Mouse (Mus musculus): ENCODE data around the gene Nfia.

Nfia gene

DNA sequence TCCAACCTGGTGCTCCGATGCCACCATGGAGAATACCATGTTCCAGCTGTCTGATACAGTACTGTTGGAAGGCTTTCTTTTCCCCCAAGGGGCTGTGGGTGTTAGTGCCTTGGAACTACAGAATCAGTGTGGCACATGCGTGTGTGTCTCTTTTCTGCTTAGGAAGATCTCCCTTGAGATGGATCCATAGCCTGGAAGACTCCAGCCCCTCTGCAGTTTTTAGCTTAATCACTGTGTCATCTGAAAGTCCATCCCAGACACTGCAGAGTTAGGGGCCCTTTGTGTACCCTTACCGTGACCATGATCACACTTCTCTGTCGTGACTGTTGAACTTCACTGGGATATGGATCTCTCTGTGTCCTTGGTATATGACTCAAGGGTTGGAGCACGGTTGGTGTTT lies 142.2 kb downstream of the Nfia start:
- DNase-seq = no peak

- no peak for DNase-seq
Measured at GRCm38 (mm10) chr4:97917568-97917967, 145.0 kb downstream of the Nfia start.

DNA sequence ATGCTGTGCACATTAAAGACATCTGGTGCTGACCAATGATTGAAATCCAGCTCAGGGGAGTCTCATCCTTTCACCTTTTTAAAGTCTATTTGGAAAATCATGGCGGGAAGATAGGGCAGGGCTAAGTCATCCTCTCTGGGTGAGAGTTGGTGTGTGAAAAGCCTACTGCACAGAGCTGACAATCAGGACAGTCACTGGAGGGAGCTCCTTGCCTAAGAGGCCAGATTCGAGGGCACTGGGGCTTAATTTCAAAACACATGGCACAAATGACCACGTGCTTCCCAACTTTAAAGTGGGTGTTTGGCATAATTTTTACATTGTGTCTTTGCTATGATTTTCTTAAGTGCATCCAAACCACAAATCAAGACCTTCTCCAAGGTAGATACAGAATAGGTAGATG lies 146.1 kb downstream of the Nfia start:
- DNase-seq = no peak

DNA sequence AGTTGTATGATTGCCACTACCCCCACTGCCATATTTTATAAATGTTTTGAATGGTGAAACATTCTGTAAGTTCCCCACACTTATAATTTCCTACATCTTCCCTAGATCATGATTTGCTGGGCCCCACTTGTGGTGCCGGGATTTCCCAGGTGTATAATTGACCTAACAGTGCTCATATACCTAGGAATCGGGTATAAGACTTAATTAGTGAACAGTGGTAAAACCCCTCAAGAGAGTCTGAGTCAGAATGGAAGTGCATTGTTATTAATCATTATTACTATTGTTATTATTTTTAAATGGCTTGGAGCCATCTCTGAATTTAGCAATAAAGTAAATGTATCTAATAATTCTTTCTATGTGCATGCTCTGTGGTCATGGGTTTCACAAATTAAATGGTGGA lies 147.2 kb downstream of the Nfia start:
- no peak for DNase-seq

GRCm38 (mm10) chr4:97920287-97921079 lies 147.9 kb downstream of the Nfia start:
- DNase-seq = no peak

GRCm38 (mm10) chr4:97921682-97922081 lies 149.1 kb downstream of the Nfia start:
- no peak for DNase-seq

- DNase-seq = no peak
Measured at GRCm38 (mm10) chr4:97923248-97923647, 150.7 kb downstream of the Nfia start.

DNA sequence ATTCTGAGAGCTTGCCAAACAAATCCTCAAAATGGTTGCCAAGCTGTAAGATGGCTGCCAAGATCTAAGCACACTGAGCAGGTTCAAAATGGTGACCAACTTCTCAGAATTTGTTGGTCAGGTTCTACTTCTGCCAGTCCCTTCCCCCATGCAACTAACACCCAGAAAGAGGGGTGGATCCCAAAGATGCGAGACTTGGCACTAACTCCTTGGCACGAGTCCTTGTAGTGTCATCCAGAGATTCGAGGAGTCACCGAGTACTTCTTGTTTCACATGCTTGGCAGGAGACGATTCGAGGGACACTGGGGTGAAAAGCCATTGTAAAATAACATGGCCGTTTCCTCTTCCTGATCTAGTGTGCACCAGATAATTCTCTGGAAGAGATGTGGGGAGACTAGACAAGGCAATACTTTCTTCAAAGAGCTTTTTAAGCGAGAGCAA lies 151.4 kb downstream of the Nfia start:
- DNase-seq = peak; percentile 45

DNA sequence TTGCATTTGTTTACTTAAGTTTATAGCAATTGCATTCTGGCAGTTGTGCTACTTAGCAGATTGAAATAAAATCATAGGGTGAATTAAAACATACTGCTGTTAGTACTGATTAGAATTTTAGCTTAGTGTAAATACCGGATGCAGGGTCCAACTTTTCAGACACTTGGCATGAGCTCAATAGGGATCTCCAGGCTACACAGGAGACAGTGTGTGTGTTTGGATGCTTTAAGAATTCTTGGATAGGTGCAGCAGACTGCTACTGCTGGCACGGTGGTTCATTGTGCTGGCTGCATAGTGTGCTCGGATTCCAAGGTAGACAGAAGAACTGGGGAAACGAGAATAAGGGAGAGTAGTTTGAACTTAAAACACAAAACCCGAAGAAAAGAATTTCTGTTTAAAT lies 151.9 kb downstream of the Nfia start:
- DNase-seq = no peak

- DNase-seq = no peak
Measured at GRCm38 (mm10) chr4:97924855-97925254, 152.3 kb downstream of the Nfia start.

DNA sequence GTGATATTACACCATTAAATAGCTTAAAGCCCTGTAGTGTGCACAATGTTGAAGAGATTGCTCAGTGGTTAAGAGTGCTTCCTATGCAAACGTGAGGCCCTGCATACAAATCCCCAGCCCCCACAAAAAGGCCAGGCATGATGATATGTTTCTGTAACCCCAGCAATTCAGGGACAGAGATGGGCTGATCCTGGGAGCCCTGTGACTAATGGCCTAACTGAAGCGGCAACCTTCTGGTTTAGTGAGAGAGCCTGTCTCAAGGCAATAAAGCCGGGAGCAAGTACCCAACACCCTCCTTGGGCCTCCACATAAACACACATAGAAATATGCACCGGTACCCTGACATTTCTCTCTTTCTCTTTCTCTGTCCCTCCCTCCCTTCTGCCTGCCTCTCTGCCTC lies 153.1 kb downstream of the Nfia start:
- DNase-seq = no peak

GRCm38 (mm10) chr4:97926607-97927308 lies 154.2 kb downstream of the Nfia start:
- DNase-seq = no peak

- DNase-seq = no peak
Measured at GRCm38 (mm10) chr4:97927309-97927656, 154.7 kb downstream of the Nfia start.

DNA sequence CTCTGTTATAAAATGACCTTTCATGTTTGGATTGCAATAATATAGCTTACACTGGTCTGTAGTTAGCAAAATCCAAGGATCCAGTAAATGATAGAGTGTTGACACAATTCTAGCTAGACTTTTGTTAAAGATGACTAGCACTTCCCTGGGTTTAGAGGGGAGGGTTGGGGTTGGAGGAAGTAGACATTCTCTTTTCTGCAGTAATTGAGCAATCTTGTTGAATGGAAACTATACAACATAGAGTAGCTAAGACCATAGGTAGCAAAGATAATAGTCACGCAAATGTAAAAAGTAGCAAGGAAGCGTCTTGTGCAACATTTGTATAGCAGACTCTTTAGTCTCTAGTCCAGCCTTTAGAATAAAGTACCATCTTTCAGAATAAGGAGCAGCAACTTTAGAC lies 163.8 kb downstream of the Nfia start:
- DNase-seq = no peak

- no peak for DNase-seq
Measured at GRCm38 (mm10) chr4:97936912-97937311, 164.4 kb downstream of the Nfia start.

DNA sequence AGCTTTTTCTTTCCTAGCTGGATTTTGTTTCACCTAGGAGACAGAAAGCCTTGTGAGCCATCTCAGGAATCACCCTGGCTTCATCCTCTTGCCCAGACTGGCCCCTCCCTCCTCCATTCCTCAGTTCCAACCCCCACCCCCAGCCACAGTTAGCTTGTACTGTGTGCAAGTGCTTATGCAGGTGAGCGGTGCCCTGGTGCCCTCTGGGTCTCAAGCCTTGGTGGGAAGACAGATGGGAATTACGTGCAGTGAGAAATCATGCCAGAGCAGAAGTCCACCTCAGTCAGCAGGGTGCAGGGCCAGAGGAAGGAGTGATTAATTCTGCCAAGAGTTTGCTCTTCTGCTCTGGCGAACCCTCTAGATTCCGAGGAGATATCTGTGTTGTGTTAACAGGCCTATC lies 167.0 kb downstream of the Nfia start:
- DNase-seq = no peak

- DNase-seq = no peak
Measured at GRCm38 (mm10) chr4:97939920-97940520, 167.5 kb downstream of the Nfia start.

GRCm38 (mm10) chr4:97941616-97942015 lies 169.1 kb downstream of the Nfia start:
- no peak for DNase-seq

- DNase-seq = no peak
Measured at GRCm38 (mm10) chr4:97944309-97944708, 171.8 kb downstream of the Nfia start.

GRCm38 (mm10) chr4:97947484-97947883 lies 174.9 kb downstream of the Nfia start:
- no peak for DNase-seq

DNA sequence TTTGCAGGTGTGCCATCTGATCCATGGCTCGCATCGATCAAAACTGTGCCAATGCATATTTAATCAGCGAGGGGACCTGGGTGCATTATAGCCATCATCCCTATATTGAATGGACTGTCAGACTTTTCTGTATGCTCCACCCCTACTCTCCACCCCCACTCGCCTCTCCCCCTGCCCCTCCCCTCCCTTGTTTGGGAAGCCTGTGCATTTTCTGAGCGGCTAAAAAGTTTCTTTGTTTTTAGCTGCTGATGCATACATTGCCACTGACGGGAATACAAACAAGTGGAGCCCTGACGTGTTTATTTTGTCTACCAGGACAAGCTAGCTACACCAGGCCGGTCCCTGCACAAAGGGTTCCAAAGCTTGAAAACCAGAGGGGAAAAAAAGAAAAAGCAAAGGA lies 175.7 kb downstream of the Nfia start:
- DNase-seq = no peak

- DNase-seq = peak; percentile 69
Measured at GRCm38 (mm10) chr4:97950341-97951071, 178.0 kb downstream of the Nfia start.

- DNase-seq = no peak
Measured at GRCm38 (mm10) chr4:97953886-97954285, 181.4 kb downstream of the Nfia start.
